Mouse (Mus musculus): Measurements from ENCODE around the gene Eml1.

DNA sequence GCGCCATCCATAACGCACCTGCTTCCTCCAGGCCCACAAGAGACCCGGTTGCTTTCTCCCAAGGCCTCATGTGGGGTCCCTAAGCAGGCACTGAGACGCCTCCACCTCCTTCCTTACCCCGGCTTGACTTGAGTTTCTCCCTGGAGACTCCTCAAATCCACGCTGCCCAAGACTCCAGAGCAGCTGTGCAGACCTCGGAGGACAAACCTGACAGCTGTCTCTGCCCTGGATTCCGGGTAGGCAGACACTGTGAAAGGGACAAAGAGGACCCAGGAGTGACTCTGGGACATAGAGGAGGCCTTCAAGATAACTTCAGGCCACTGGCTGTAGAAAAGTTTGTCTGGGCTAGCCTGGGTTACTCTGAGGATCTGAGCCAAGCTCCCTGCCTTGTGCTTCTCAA, 3.9 kb downstream of the Eml1 start:
- TF ChIP-seq CTCF (IDR thresholded peaks at IDR 0.05; ENCODE audit: insufficient read depth, low read length), result no peak
- no peak for TF ChIP-seq POLR2A (IDR thresholded peaks at IDR 0.05; ENCODE audit: borderline replicate concordance, extremely low read depth, low read depth, low read length)

Data from lung, adult 2 months (tissue).